Mouse (Mus musculus): ENCODE measurements around the gene Ube2z.

The Ube2z gene

DNA sequence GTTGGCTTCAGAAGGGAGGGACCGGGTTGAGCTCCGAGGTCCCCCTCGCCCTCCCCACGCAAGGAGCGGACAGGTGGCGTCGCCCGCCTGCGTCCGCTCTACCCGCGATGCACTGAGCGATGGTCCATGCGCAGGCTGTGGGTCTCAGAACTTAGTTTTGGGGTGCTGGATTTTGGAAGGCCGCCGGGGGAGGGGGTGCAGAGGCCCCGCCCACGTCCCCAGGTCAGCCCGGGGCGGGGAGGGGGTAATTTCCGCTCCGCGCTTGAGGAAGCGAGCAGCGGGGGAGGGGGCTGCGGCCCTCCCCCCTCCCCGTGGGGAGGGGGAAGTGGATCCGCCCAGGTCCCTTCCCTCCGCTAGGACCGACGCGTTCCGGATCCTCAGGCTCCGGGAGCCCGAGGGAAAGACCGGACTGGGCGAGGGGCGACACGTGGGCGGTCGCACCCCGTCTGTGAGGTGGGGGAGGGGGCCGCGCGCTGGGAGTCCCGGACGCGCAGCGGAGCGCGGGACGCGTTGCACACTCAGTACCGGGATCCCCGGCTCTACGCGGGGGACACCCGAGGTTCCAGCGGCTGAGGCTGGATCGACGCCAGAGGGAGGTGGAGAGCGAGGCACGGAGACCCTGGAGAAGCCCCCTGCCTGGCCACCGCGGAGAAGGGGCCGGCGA lies 58.2 kb downstream of the Ube2z start:
- DNase-seq (ENCODE audit: low spot score in 2 of 2) = peak in 1 of 2 experiments; percentile 35

DNA sequence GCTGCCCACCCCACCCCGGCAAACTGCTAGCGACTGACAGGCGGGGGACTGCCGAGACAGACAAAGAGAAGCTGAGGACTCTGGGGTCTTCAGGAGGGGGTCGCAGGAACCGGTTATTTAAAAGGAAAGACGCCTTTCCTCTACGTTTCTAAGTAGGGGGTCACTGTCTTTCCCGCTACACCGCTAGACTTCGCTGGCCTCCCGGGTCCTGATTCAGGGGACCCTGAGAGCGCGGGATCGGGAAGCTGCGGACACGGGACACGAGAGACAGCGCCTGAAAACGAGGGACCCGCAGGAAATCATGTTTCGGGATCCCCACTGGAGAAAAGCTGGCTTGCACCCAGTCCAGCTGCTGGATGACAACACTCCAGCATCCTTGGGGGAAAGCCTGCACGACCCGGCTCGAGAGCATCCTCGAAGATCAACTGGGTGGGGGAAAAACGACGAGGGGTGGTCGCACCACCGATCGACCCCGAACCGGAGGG lies 58.8 kb downstream of the Ube2z start:
- DNase-seq (ENCODE audit: low spot score in 2 of 2) = no peak

DNA sequence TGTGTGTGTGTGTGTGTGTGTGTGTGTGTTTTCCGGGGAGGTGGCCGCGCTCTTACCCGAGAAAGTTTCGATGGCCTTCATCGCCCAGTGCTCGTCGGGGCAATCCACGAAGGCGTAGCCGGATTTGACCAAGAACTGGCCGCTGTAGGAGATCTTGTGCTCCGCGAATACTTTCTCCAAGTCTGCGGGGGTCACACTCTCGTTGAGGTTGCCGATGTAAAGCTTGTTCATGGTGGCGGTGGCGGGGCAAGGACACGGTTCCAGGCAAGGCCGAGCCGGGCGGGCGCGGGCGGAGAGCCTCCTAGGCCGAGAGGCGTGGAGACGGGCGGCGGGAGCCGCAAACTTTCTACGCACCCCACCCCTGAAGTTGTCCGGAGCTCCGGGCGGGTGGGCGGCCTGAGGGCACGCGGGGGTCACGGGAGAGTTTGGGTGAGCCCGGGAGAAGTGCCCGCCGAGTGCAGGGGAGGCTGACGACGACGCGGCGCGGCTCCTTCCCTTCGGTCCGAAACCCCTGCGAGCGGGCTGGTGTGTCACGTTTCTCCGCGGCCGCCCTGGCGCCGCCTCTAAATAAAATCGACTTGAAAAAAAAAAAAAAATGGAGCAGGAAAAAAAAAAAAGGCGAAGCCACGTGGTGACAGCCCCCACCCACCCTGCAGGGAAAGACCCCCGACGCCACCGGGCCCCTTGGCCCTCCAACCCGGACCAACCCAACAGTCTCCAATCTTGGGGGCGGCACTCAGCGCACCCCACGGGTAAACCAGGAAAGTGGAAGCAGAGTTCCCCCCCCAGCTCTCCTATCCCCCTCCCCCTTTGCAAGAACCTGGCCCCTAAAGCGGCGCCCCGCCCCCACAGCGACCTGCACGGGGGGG lies 59.6 kb downstream of the Ube2z start, which contains the start of gene Igf2bp1:
Gene Igf2bp1 (minus strand): TSS at position 538 of the 869 bp plus-strand sequence.
- DNase-seq (ENCODE audit: low spot score in 2 of 2) = peak in 1 of 2 experiments; percentile 43

DNA sequence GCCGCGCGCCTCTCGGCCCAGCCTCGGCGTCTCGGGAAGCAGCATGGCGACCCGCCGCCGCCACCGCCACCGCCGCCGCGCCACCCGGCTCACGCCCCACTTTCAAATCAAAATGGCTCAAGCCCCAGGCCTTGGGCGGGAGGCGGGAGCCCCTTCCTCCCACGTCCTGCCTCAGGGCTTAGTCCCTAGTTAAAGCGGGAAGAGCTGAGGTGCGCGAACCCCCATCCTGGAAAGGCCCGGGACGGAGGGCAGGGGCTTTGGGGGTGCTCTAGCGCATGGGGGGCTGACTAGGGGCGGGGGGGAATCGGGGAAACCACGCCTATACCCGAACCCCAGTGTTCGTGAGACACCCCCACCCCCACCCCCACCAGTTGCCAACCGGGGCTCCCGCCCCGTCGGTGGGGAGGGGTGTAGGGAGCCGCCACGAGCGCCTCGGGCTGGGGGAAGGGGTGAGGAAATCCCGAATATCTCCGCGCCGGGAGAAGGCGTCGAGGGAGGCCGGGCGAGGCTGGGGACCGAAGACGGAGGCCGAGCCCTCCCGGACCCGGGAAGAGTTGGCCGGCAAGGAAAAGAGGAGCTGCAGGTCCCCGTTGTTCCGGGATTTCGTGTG lies 60.3 kb downstream of the Ube2z start:
- DNase-seq (ENCODE audit: low spot score in 2 of 2) = peak in 1 of 2 experiments; percentile 41

DNA sequence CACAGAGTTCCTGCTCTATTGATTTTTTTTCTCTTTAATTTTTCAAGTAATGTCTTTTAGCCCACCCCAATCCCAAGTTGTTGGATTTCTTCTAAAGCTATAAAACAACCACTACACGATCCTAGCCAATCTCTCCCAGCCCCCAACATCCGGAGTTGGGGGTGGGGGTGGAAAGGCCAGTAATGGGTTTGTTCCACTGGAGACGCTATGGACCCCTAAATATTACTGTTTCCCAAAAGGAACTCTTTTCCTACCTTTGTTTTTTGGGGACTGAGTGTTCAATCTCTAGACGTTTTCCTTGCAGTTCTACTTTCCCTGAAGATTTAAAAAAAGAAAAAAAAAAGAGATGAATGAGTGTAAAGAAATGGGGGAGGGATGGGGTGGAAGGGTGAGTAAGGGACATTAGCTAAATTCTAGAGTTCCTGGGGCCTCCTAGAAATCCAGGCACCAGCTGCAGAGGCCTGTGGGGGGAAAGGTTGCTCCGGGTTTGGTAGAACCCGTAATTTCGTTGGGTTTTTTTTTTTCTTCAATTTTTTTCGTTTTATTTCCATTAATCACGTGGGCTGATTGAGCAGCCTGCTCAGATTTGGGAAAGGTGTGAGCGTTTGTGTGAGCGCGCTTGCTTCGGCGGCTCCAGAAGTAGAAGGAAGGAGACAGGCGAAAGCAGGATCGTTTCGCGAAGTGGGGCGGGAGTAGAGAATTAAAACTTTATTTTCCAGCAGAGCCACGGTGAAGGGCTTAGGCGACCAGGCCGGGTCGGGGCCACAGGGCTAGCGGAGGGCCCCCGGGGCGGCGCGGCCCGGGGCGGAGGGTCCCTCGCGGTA lies 61.0 kb downstream of the Ube2z start:
- DNase-seq (ENCODE audit: low spot score in 2 of 2) = no peak

DNA sequence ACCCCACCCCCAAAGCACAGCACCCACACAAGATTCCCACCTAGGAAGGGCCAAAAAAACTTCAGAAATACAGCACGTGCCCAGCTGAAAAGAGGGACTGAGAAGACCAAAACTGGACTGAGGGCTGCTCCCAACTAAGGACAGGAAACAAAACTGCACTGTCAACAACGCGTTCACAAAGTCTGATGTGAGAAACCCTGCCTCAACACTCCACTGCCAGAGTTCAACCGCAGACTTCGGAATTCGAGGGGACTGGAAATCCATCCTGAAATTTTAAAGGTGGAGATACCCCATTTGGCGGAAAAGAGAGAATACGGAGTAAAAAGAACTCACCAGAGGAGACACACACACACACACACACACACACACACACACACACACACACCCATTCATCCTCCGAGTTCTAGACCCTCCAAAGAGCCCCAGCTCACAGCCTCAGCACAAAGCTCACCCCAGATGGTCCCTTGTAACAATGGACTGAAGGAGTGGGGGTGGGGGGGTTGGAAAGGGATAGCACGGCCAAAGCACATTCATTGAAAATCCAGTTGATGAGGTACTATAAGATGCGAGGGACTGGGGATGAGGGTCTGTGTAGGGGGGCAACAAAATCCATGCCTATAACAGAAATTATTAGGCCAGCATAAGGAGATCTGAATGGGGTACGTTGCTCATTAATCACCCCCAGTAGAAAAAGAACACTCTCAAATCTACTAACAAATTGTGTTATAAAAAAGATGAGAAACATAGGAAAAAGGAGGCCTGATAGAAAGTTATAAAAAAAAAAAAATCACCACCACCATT lies 61.9 kb downstream of the Ube2z start:
- DNase-seq (ENCODE audit: low spot score in 2 of 2) = no peak
